In genomic region chr13:3667288-3667873, GRCm38 (mm10) we compare ENCODE assay signal across 12 mouse cellular contexts. TPM values are rescaled to one million over a fixed set of nuclear protein-coding genes. Genes with fewer than 3 reads are reported as not detected.
DNase-seq lines count a peak whose midpoint lies in the region; ATAC-seq and TF ChIP-seq lines count a peak whose summit lies in the region.
"Had no signal": no experiment of that assay in that cellular context is flagged by ENCODE, and none has a peak within 500 bp of the region (broad histone marks: within the 10 kb centered on the region; RNA-seq: fewer than 3 reads in every experiment).

No protein-coding gene starts in this region.

- TF ChIP-seq CTCF in intestine, postnatal 0 days (IDR thresholded peaks at IDR 0.05; ENCODE audit: low read depth), result peak; percentile 57
- 0 out of 2 replicates have a peak, but pooled peaks have one; percentile 12 for TF ChIP-seq CTCF in bone marrow, adult 2 months (IDR thresholded peaks at IDR 0.05; ENCODE audit: control insufficient read depth, insufficient read depth, low read length)

- no peak overlapping the region for H3K27ac ChIP-seq in intestine, postnatal 0 days (ENCODE audit: low read depth, low read length)
- H3K27ac ChIP-seq in intestine, embryonic 15.5 days, result no peak overlapping the region
- H3K27ac ChIP-seq in lung, embryonic 15.5 days, result 0 out of 2 replicates have a peak overlapping the region, but pooled peaks have one; percentile 21
- H3K27ac ChIP-seq in bone marrow, adult 2 months (ENCODE audit: control insufficient read depth, insufficient read depth, low read depth, low read length, poor library complexity), result no peak overlapping the region
- H3K27ac ChIP-seq: hindbrain, embryonic 14.5 days; stomach, embryonic 15.5 days had no signal

- H3K27me3 ChIP-seq in intestine, postnatal 0 days (replicated peaks; ENCODE audit: control insufficient read depth, insufficient read depth, low read length), result no peaks in the 10 kb centered on the region
- no peaks in the 10 kb centered on the region for H3K27me3 ChIP-seq in intestine, embryonic 15.5 days (replicated peaks)
- H3K27me3 ChIP-seq in lung, embryonic 15.5 days, result no peaks in the 10 kb centered on the region
- H3K27me3 ChIP-seq: CH12.LX; stomach, embryonic 15.5 days had no signal

- no peak for DNase-seq in lung, postnatal 4 days
- peak; percentile 29 for DNase-seq in yolk sac, embryonic 10.5 days (ENCODE audit: low spot score)
- no peak for DNase-seq in right cerebral cortex, postnatal 14 days
- DNase-seq: cerebellum, adult 18-20 months; thymus, postnatal 36 days had no signal

- no peaks in the 10 kb centered on the region for H3K9me3 ChIP-seq in intestine, postnatal 0 days (ENCODE audit: control insufficient read depth)
- no peaks in the 10 kb centered on the region for H3K9me3 ChIP-seq in intestine, embryonic 15.5 days
- no peaks in the 10 kb centered on the region; the same call in 1 of the 2 replicates for H3K9me3 ChIP-seq in lung, embryonic 15.5 days
- H3K9me3 ChIP-seq: stomach, embryonic 15.5 days had no signal

- peaks cover 14% of the 10 kb centered on the region; the same call in 1 of the 2 replicates for H3K4me1 ChIP-seq in intestine, postnatal 0 days (replicated peaks; ENCODE audit: control insufficient read depth, insufficient read depth, low read length)
- no peaks in the 10 kb centered on the region; the same call in 1 of the 2 replicates for H3K4me1 ChIP-seq in intestine, embryonic 15.5 days (replicated peaks)
- no peaks in the 10 kb centered on the region for H3K4me1 ChIP-seq in lung, embryonic 15.5 days
- H3K4me1 ChIP-seq in bone marrow, adult 2 months (ENCODE audit: control insufficient read depth, insufficient read depth, low read length), result no peaks in the 10 kb centered on the region
- H3K4me1 ChIP-seq: stomach, embryonic 15.5 days had no signal

- no peak overlapping the region for H3K4me2 ChIP-seq in intestine, postnatal 0 days (replicated peaks; ENCODE audit: low read depth)
- no peak overlapping the region for H3K4me2 ChIP-seq in intestine, embryonic 15.5 days (replicated peaks)
- H3K4me2 ChIP-seq in lung, embryonic 15.5 days, result no peak overlapping the region
- H3K4me2 ChIP-seq: hindbrain, embryonic 14.5 days; stomach, embryonic 15.5 days had no signal

- WGBS in intestine, postnatal 0 days, result 88% methylated on average over 5 of the region's 5 CpGs
- WGBS in intestine, embryonic 15.5 days, result 80% methylated on average over 5 of the region's 5 CpGs
- 67% methylated on average over 5 of the region's 5 CpGs for WGBS in lung, embryonic 15.5 days
- 84% methylated on average over 5 of the region's 5 CpGs for WGBS in bone marrow, adult 2 months

- H3K4me3 ChIP-seq in intestine, postnatal 0 days (ENCODE audit: low read depth, low read length), result no peak overlapping the region
- H3K4me3 ChIP-seq in intestine, embryonic 15.5 days (replicated peaks), result no peak overlapping the region
- H3K4me3 ChIP-seq in lung, embryonic 15.5 days, result no peak overlapping the region
- H3K4me3 ChIP-seq in bone marrow, adult 2 months (replicated peaks; ENCODE audit: control insufficient read depth, low read depth, low read length), result no peak overlapping the region
- H3K4me3 ChIP-seq: stomach, embryonic 15.5 days had no signal

- ATAC-seq in intestine, postnatal 0 days, result no peak
- ATAC-seq in intestine, embryonic 15.5 days, result no peak
- no peak for ATAC-seq in lung, embryonic 15.5 days (ENCODE audit: borderline replicate concordance, extremely low read depth, low FRiP score, low TSS enrichment)

- no peak overlapping the region for H3K9ac ChIP-seq in intestine, postnatal 0 days (ENCODE audit: low read depth, low read length)
- H3K9ac ChIP-seq in intestine, embryonic 15.5 days, result no peak overlapping the region
- H3K9ac ChIP-seq in lung, embryonic 15.5 days, result no peak overlapping the region
- H3K9ac ChIP-seq: hindbrain, embryonic 14.5 days; stomach, embryonic 15.5 days had no signal

- TF ChIP-seq POLR2A in bone marrow, adult 2 months (IDR thresholded peaks at IDR 0.05; ENCODE audit: borderline replicate concordance, control insufficient read depth, low read depth, low read length), result no peak

- no peaks in the 10 kb centered on the region for H3K36me3 ChIP-seq in intestine, postnatal 0 days (ENCODE audit: control insufficient read depth, insufficient read depth)
- H3K36me3 ChIP-seq in intestine, embryonic 15.5 days, result no peaks in the 10 kb centered on the region
- H3K36me3 ChIP-seq in lung, embryonic 15.5 days, result no peaks in the 10 kb centered on the region
- H3K36me3 ChIP-seq: stomach, embryonic 15.5 days had no signal

RNA-seq across cellular contexts. Expression of gene Asb13, which starts 33.5 kb away (rescaled TPM):
- polyA plus RNA-seq in intestine, postnatal 0 days (2015; fragmentation: Nextera tagmentation; extraction: Ambion mirVana), result 3.4 and 4.2 TPM in 2 replicates
- 6.9 and 7.2 TPM in 2 replicates for polyA plus RNA-seq in intestine, embryonic 15.5 days (2015; fragmentation: Nextera tagmentation; extraction: Ambion mirVana)
- 10.0 and 11.6 TPM in 2 replicates for polyA plus RNA-seq in lung, embryonic 15.5 days (2015; fragmentation: Nextera tagmentation; extraction: Ambion mirVana)
- 6.3 and 7.3 TPM in 2 replicates for polyA plus RNA-seq in bone marrow, adult 2 months (2011; ENCODE audit: insufficient read depth, insufficient read length, low replicate concordance, missing spikeins)

RNA-seq across cellular contexts. Expression of gene Fam208b, which starts 56.5 kb away (rescaled TPM):
- 4.8 and 5.0 TPM in 2 replicates for polyA plus RNA-seq in intestine, postnatal 0 days (2015; fragmentation: Nextera tagmentation; extraction: Ambion mirVana)
- polyA plus RNA-seq in intestine, embryonic 15.5 days (2015; fragmentation: Nextera tagmentation; extraction: Ambion mirVana), result 8.6 and 12.7 TPM in 2 replicates
- polyA plus RNA-seq in lung, embryonic 15.5 days (2015; fragmentation: Nextera tagmentation; extraction: Ambion mirVana), result 13.4 and 14.4 TPM in 2 replicates
- polyA plus RNA-seq in bone marrow, adult 2 months (2011; ENCODE audit: insufficient read depth, insufficient read length, low replicate concordance, missing spikeins), result 4.0 and 7.3 TPM in 2 replicates
